Mouse (Mus musculus) neutrophil, adult 5-6 weeks (primary cell): ENCODE results near the gene Atg3. TPM values are rescaled to one million over a fixed set of nuclear protein-coding genes. Genes with fewer than 3 reads are reported as not detected.

ENCODE experiments used
- ATAC-seq: fragments of 151-379, 151-347 bp; 2 replicates; pipeline ENCODE4 v1.8.0; 2017; ENCODE audit warnings: mild to moderate bottlenecking, moderate TSS enrichment; ENCODE audit not compliant: insufficient number of reproducible peaks, poor library complexity, low FRiP score, severe bottlenecking; ENCODE audit errors: extremely low read depth
- total RNA-seq: library from RNA; stranded (forward); fragments of 200-1000 nt; gene quantifications from 2 replicates; pipeline ENCODE4 v1.2.3, GENCODE M21; 2017

The Atg3 gene
- total RNA-seq, 1 experiment from 2014 or later: 231 TPM

DNA sequence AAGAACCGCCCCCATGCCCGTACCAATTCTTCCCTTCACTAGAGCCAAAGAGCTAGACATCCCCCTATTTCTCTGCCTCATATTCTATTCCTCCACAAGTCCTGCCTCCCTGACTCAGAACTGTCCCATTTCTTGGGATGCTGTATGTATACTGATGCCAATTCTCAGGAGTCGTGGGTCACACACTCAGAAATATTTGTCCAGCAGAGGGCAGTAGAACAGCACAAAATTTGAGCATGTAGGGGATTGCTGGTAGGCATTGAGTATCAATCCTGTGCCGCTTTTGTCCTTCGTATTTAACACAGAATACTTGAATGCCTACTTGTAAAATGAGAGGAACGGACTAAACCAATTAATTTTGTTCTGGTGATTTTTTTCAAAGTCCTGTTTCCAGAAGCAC lies 38.2 kb downstream of the Atg3 start:
- peak; percentile 81 for ATAC-seq

DNA sequence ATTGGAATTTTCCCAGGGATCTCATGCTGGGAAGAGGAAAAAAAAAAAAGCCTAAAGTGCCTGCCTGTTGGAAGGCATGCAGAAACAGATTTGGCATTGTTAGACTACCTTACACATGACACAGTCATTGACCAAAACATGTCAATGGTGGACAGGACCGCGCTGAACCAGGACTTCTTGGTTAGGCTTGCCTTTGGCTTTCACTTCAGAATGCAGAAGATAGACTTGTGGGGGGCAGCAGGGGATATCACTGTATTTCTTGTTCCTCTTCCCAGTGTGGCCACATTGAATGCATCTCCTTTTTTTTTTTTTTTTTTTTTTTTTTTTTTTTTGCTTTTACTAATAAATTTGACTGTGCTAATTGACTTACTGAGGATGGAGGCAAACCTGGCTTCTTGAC lies 42.8 kb downstream of the Atg3 start:
- no peak for ATAC-seq

DNA sequence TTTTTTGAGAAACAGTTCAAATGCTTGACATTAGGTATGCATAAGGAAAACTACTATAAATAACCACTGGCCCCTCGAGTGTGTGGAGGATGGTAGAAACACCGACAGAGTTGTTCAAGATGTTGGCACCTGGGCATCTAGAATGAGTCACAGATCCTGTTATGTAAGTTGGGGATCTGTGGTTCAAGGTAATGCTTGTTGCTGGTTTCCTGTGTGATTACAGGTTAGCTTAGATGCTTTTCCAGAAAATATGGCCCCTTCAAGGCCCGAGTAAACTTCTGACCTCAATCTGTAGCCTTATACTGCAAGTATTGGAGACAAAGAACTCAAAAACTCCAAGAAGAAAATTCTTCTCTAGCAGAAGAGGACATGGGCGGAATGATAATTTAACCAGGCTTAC lies 45.9 kb downstream of the Atg3 start:
- no peak for ATAC-seq

- no peak for ATAC-seq
These were observed 46.5 kb downstream of the Atg3 start for GRCm38 (mm10) chr16:45204859-45205670.

DNA sequence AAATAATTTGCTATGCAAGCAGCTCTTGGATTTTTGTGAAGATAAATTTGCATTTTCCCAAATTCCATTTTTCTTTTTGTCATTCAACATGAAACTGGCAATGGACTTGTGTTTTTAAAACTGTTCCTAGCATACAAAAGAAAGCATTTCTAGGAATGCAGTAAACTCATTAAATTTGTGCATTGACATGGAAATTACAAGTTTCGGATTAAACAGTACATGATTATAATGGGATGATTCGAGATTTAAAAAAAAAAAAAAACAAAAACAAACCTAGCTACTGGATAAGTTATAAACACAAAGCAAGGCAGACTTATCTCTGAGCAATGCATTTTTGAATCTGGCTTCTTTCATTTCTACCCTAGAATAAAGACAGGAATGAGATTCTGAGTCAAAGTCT lies 63.4 kb downstream of the Atg3 start:
- ATAC-seq: no peak

- peak; percentile 33; the same call in 1 of the 2 replicates for ATAC-seq
These were observed 64.2 kb downstream of the Atg3 start for GRCm38 (mm10) chr16:45222771-45223170.

GRCm38 (mm10) chr16:45223648-45224388 lies 65.2 kb downstream of the Atg3 start, which contains the start of gene Btla:
Btla (plus strand) TSS chr16:45224315.
- ATAC-seq: peak; percentile 49

DNA sequence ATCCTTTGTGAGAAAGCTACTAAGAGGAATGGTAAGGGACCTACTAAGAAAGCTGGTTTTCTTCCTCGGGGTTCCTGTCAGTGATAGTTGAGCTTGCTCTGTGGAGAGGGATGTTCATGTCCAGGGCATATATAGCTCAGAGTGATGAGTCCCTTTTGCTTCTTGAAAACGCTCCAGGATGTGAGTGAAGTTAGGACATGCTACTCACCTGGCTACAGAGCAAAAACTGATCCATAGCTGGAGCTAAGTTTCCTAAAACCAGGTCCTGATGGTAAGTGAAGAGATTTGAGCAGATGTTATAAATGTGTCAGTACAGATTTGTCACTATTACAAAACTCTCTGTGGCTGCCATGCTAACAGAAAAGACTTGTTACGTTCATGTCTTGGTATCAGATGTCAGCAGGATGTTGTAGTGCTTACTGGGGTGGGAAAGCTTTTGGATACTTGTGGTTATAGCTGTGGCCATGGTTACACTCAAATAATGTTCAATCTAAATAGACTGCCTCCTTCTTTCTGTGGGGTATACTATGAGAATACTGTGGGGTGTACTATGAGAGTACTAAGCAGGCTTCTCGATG lies 65.9 kb downstream of the Atg3 start:
- peak; percentile 55 for ATAC-seq

DNA sequence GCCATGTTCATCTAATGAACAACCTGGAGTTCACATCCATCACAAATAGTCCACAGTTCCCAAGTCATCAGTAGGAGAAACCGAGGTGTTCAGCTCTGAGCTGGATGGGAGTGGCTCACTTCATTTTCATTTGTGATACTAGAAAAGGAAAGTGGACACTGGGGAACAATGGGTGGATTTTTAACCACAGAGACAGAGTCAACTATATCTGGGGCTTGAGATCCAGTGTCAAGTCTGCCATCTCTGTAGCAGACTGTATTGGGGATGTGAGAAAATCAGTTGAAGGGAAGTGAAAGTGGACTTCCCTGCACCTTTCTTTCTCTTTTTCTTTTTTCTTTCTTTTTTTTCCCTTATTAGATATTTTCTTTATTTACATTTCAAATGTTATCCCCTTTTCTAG lies 68.4 kb downstream of the Atg3 start:
- ATAC-seq: peak; percentile 57; the same call in 1 of the 2 replicates

DNA sequence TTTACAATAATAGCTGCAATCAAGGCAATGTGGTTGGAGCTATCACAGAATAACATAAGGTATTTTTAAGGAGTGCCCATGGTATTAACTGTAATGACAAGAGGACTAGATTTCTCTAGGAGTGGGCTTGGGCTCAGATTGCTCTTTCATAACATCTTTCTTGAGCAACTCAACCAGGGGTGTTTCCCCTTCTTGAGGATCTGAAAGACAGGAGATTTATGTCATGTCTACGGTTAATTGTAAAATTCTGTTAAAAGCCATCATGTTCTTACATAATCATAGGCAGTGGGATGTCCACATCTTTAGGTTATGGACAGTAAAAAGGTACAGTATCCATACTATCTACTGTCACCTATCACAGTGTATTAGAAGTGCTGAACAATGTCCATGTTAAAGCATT lies 72.7 kb downstream of the Atg3 start:
- no peak for ATAC-seq

DNA sequence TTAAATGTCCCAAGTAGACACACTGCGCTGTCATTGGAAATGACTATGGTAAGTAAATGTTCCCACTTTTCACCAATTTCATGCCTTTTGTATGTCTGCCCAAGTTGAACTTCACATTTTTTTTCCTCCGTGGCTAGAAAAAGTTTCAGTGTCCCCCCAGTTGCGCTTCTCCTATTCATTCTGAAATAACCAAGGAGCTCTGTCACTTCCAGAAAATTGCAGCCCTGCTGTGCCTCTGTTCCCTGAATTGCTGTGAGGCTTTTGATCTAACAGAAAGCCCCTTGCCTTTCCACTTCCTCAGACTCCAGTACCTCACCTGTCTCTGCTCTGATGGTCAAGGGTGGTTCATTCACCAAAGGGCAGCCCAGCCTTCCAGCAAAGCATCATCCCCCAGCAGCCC lies 74.4 kb downstream of the Atg3 start:
- no peak for ATAC-seq

Other genes with a start within 250 kb of the Atg3 start
- 1.5 and 4.2 TPM in 2 replicates for gene Cd200r3, start 215.1 kb upstream of the Atg3 start, total RNA-seq
- gene Ccdc80, start 65.4 kb upstream of the Atg3 start, total RNA-seq: 7.6 and 14.0 TPM in 2 replicates
- 109 and 112 TPM in 2 replicates for gene Slc35a5, start 79 bp upstream of the Atg3 start, total RNA-seq
- 382 and 406 TPM in 2 replicates for gene Btla, start 65.5 kb downstream of the Atg3 start, total RNA-seq